Mouse (Mus musculus) lung, embryonic 16.5 days (tissue): ENCODE results near the gene Cdhr3. TPM values are rescaled to one million over a fixed set of nuclear protein-coding genes. Genes with fewer than 3 reads are reported as not detected.
"Not testable (repeated sequence)": the region's sequence is repeated elsewhere in the genome, so short reads cannot be mapped to it uniquely, and the experiment has no call there.

Experiments used
- ATAC-seq: fragments of 200-750 bp; cut with Nextera tagmentation; 2 replicates; pipeline ENCODE4 v1.8.0; 2017; ENCODE audit warnings: low read depth, mild to moderate bottlenecking, moderate library complexity
- H3K27ac ChIP-seq: fragments of 300-500 bp; sonication (generic); 2 replicates; pipeline ENCODE4 v1.5.1; 2014; ENCODE audit warnings: mild to moderate bottlenecking, control low read depth, low read length
- H3K27me3 ChIP-seq: fragments of 300-500 bp; sonication (generic); 2 replicates; pipeline ENCODE4 v1.6.1; 2014; ENCODE audit warnings: low read depth, low read length, mixed read lengths; ENCODE audit not compliant: control insufficient read depth, insufficient read depth
- H3K36me3 ChIP-seq: fragments of 300-500 bp; sonication (generic); 2 replicates; pipeline ENCODE4 v1.6.1; 2014; ENCODE audit warnings: low read length; ENCODE audit not compliant: control insufficient read depth, insufficient read depth
- H3K4me1 ChIP-seq: fragments of 300-500 bp; sonication (generic); replicated peaks from 2 replicates; pipeline ENCODE4 v1.6.1; 2014; ENCODE audit warnings: low read length, mixed read lengths; ENCODE audit not compliant: control insufficient read depth, insufficient read depth
- H3K4me2 ChIP-seq: fragments of 300-500 bp; sonication (generic); 2 replicates; pipeline ENCODE4 v1.6.1; 2014; ENCODE audit warnings: low read depth, low read length, control low read depth
- H3K4me3 ChIP-seq: fragments of 300-500 bp; sonication (generic); 2 replicates; pipeline ENCODE4 v1.5.1; 2014; ENCODE audit warnings: mild to moderate bottlenecking, low read length, control low read depth
- H3K9ac ChIP-seq: fragments of 300-500 bp; sonication (generic); 2 replicates; pipeline ENCODE4 v1.6.1; 2014; ENCODE audit warnings: low read length, control low read depth
- H3K9me3 ChIP-seq: fragments of 300-500 bp; sonication (generic); 2 replicates; pipeline ENCODE4 v1.6.1; 2016; ENCODE audit warnings: low read length; ENCODE audit not compliant: control insufficient read depth
- WGBS: fragments of 180-500 bp; shearing (Covaris S2); extraction: QIAGEN DNeasy Blood & Tissue Kit; methylation state at CpG from one replicate; pipeline ENCODE4 v1.1.7; 2014; 5-methylcytosine and 5-hydroxymethylcytosine counted together
- polyA plus RNA-seq: library from polyadenylated mRNA; unstranded; fragments of >200 nt; fragmentation: Nextera tagmentation; extraction: Ambion mirVana; gene quantifications from 2 replicates; pipeline ENCODE4 v1.2.1, GENCODE M21; 2015

Cdhr3 gene
- polyA plus RNA-seq, 1 experiment from 2014 or later: 1.2 TPM

DNA sequence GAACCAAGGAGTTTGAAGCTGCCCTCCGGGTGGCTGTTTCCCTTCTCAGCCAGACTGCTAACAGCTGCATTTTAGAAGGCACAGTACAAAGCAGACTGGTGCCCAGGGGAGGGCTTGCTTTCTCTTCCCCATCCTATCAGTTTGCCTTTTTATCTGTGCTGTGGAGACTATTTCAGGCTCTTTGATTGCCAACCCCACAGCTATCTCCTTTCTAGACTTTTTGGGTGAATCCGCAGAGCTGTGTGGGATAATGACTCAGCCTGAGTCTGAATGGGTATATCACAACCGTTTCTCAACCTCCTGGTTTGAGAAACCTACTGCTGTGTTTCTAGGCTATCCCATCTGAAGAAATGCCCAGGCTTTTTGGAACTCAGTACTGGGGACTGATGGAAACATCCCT, 27.5 kb downstream of the Cdhr3 start:
- no peak overlapping the region for H3K4me2 ChIP-seq
- H3K27me3 ChIP-seq: no peaks in the 10 kb centered on the region
- no peaks in the 10 kb centered on the region for H3K4me1 ChIP-seq
- 69% methylated on average over 3 of the region's 3 CpGs for WGBS
- no peak overlapping the region for H3K4me3 ChIP-seq
- no peaks in the 10 kb centered on the region for H3K36me3 ChIP-seq
- H3K27ac ChIP-seq: no peak overlapping the region
- H3K9ac ChIP-seq: no peak overlapping the region
- ATAC-seq: no peak
- H3K9me3 ChIP-seq: no peaks in the 10 kb centered on the region

DNA sequence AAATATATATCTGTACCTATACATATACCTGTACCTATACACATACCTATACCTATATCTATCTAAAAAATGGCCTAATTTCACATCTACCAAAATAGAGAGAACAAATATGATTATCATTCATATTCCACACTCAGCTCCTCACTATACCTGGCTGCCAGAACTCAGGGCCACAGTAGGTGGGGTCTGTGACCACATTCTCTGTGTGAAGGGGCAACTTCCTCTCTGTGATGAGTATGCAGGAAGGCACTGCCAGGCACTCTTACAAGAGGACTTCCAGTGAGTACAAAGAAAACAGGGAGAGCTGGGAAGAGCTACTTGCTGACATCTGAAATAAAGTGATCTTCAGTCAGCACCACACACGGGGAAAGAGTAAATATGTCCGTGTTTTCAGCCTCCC, 28.4 kb downstream of the Cdhr3 start:
- Histone ChIP-seq H3K4me1 (no peaks in the 10 kb centered on the region), H3K36me3 (no peaks in the 10 kb centered on the region), H3K27ac (no peak overlapping the region), H3K9me3 (no peaks in the 10 kb centered on the region), H3K4me2 (no peak overlapping the region), H3K9ac (no peak overlapping the region), H3K27me3 (no peaks in the 10 kb centered on the region), H3K4me3 (no peak overlapping the region)
- ATAC-seq: no peak
- WGBS: 25% methylated on average over 2 of the region's 2 CpGs

DNA sequence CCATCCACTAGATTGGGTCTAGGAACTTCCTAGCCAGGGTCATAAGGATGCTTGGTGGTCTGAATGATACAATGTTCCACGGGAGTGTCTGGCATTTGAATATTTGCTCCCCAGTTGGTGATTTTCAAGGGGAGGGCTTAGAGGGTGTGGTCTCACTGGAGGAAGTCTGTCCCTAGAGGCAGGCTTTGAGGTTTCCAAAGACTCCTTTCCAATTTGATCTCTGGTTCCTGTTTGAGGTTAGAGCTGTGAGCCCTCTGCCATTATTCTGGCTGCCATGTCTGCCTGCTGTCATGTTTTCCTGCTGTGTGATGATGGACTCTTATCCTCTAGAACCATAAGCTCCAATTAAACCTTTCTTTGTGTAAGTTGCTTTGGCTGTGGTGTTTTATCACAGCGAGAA, 29.4 kb downstream of the Cdhr3 start:
- H3K4me3 ChIP-seq: no peak overlapping the region
- H3K27me3 ChIP-seq: no peaks in the 10 kb centered on the region
- H3K27ac ChIP-seq: no peak overlapping the region
- no peaks in the 10 kb centered on the region for H3K36me3 ChIP-seq
- H3K4me1 ChIP-seq: no peaks in the 10 kb centered on the region
- no peaks in the 10 kb centered on the region for H3K9me3 ChIP-seq
- WGBS: 57% methylated on average over 2 of the region's 2 CpGs
- ATAC-seq: no peak
- no peak overlapping the region for H3K4me2 ChIP-seq
- H3K9ac ChIP-seq: no peak overlapping the region

DNA sequence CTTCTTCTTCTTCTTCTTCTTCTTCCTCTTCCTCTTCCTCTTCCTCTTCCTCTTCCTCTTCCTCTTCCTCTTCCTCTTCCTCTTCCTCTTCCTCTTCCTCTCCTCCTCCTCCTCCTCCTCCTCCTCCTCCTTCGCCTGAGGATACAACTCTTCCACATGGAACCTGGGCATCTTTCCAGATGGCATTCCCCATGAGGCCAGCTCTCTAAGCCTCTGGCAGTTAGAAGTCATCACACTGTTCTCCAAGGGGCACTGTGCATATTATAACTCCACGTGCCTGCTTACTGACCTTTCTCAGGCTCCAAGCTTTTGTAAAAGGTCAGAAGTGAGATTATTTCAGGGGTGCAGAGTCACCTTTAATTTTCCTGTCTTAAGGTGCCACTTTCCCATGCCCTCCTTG, 30.3 kb downstream of the Cdhr3 start:
- WGBS: 41% methylated on average over 2 of the region's 2 CpGs
- not testable (repeated sequence) for ATAC-seq, H3K9ac ChIP-seq, H3K4me2 ChIP-seq, H3K4me1 ChIP-seq, H3K27ac ChIP-seq, H3K27me3 ChIP-seq, H3K4me3 ChIP-seq, H3K36me3 ChIP-seq, H3K9me3 ChIP-seq

GRCm38 (mm10) chr12:33061651-33062050, 31.0 kb downstream of the Cdhr3 start:
- 49% methylated on average over 8 of the region's 8 CpGs for WGBS
- Histone ChIP-seq H3K36me3 (no peaks in the 10 kb centered on the region), H3K27me3 (no peaks in the 10 kb centered on the region), H3K9ac (no peak overlapping the region), H3K4me3 (no peak overlapping the region), H3K4me1 (peaks cover 8% of the 10 kb centered on the region), H3K9me3 (no peaks in the 10 kb centered on the region), H3K27ac (no peak overlapping the region), H3K4me2 (no peak overlapping the region)
- no peak for ATAC-seq

- Histone ChIP-seq H3K9ac (peak overlapping the region; percentile 49), H3K27me3 (no peaks in the 10 kb centered on the region), H3K27ac (no peak overlapping the region), H3K36me3 (no peaks in the 10 kb centered on the region), H3K4me3 (peak overlapping the region; percentile 33), H3K9me3 (no peaks in the 10 kb centered on the region), H3K4me1 (peaks cover 8% of the 10 kb centered on the region), H3K4me2 (peak overlapping the region; percentile 56)
- peak; percentile 57 for ATAC-seq
- WGBS: 16% methylated on average over 17 of the region's 19 CpGs
Observed at GRCm38 (mm10) chr12:33057231-33058048, 35.2 kb downstream of the Cdhr3 start.

DNA sequence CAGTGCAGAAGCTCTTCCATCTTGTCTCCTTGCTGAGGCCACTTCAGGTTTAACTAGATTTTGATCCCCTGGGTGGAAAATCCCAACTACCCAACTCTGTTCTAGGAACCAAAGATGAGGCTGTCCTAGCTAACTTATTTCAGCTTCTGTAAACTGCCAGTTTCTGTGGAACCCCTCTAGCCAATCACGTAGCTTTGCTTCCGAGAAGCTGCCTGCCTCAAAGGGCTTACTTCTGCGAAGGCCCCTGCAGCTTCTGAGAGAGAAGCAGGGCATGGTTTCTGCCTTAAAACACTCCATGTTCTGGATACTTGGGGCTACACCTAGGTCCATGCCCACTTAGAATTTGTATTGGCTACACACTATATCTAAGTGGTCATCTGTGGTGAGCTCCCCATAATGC, 36.1 kb downstream of the Cdhr3 start:
- H3K4me2 ChIP-seq: no peak overlapping the region

GRCm38 (mm10) chr12:33056074-33056473, 36.6 kb downstream of the Cdhr3 start:
- no peaks in the 10 kb centered on the region for H3K36me3 ChIP-seq
- no peak overlapping the region for H3K4me3 ChIP-seq
- H3K4me2 ChIP-seq: no peak overlapping the region
- no peak overlapping the region for H3K27ac ChIP-seq
- WGBS: 69% methylated on average over 6 of the region's 6 CpGs
- H3K4me1 ChIP-seq: peaks cover 8% of the 10 kb centered on the region
- H3K27me3 ChIP-seq: no peaks in the 10 kb centered on the region
- no peaks in the 10 kb centered on the region for H3K9me3 ChIP-seq
- no peak for ATAC-seq
- H3K9ac ChIP-seq: no peak overlapping the region

More for the DNA sequence above, 36.1 kb downstream of the Cdhr3 start:
- H3K4me3 ChIP-seq: no peak overlapping the region
- no peaks in the 10 kb centered on the region for H3K36me3 ChIP-seq
- H3K9ac ChIP-seq: no peak overlapping the region
- H3K4me1 ChIP-seq: peaks cover 8% of the 10 kb centered on the region
- H3K27ac ChIP-seq: no peak overlapping the region
- WGBS: 56% methylated on average over 3 of the region's 3 CpGs
- H3K9me3 ChIP-seq: no peaks in the 10 kb centered on the region
- H3K27me3 ChIP-seq: no peaks in the 10 kb centered on the region
- ATAC-seq: no peak

- Histone ChIP-seq H3K9me3 (no peaks in the 10 kb centered on the region), H3K9ac (no peak overlapping the region), H3K27ac (no peak overlapping the region), H3K4me3 (no peak overlapping the region), H3K27me3 (no peaks in the 10 kb centered on the region), H3K36me3 (no peaks in the 10 kb centered on the region), H3K4me2 (no peak overlapping the region), H3K4me1 (peaks cover 8% of the 10 kb centered on the region)
- 72% methylated on average over 13 of the region's 13 CpGs for WGBS
- no peak for ATAC-seq
Observed at GRCm38 (mm10) chr12:33053746-33054145, 38.9 kb downstream of the Cdhr3 start.
